Mouse (Mus musculus): Measurements from ENCODE around the gene Trpv3.

DNA sequence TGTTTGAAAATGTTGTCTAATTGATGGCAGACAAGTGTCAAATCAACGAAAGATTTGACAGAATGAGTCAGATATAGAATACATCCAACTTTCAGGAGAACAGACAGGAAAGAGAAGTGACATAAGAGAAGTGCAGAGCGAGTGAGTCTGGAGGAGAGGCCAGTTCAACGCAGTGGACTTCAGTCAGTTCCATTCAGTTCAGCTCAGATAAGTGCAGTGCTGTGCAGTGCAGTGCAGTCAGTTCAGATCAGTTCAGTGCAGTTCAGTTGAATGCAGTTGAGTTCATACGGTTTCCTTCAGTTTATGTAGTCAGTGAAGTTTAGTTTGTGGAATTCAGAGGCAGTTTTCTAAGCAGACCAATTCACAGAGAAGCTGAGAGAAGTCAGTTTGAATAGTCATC, 69.7 kb downstream of the Trpv3 start:
- no peak for TF ChIP-seq CTCF (conservative IDR thresholded peaks at IDR 0.05; ENCODE audit: insufficient read depth, insufficient read length, low read depth, low read length)
- no peak for TF ChIP-seq POLR2A (IDR thresholded peaks at IDR 0.05; ENCODE audit: low read depth, low read length)

Data from kidney, adult 2 months (tissue).